Mouse (Mus musculus): ENCODE measurements around the gene Zkscan1. TPM values are rescaled to one million over a fixed set of nuclear protein-coding genes. Genes with fewer than 3 reads are reported as not detected.
"Not testable (repeated sequence)": the region's sequence is repeated elsewhere in the genome, so short reads cannot be mapped to it uniquely, and the experiment has no call there.

Gene Zkscan1
- polyA plus RNA-seq (2016; fragmentation: Nextera tagmentation; extraction: Ambion mirVana), result 36.2 and 39.4 TPM in 2 replicates

GRCm38 (mm10) chr5:138084996-138085395 is at the start of gene Zkscan1:
TSS of gene Zkscan1 (plus strand) at chr5:138085084.
- Histone ChIP-seq H3K9me3 (no peaks in the 10 kb centered on the region), H3K27ac (peak within 1 kb of the TSS; percentile 88), H3K4me3 (replicated peaks) (peak within 1 kb of the TSS; percentile 89), H3K27me3 (peaks cover 6% of the 10 kb centered on the region; the same call in 1 of the 2 replicates), H3K9ac (peak within 1 kb of the TSS; percentile 97), H3K4me2 (peak within 1 kb of the TSS; percentile 73), H3K4me1 (peaks cover 24% of the 10 kb centered on the region), H3K36me3 (replicated peaks) (peaks cover 15% of the 10 kb centered on the region)
- ATAC-seq (ENCODE audit: low FRiP score), result peak; percentile 95
- 0% methylated on average over 27 of the region's 27 CpGs for WGBS

GRCm38 (mm10) chr5:138052894-138053293 is 32.0 kb upstream of the Zkscan1 start, which contains the start of gene Smok3c:
TSS of gene Smok3c (plus strand) at chr5:138053194.
- not testable (repeated sequence) for H3K4me1 ChIP-seq; ATAC-seq (ENCODE audit: low FRiP score); H3K9ac ChIP-seq; H3K4me3 ChIP-seq (replicated peaks); H3K27me3 ChIP-seq; H3K36me3 ChIP-seq (replicated peaks); H3K9me3 ChIP-seq; H3K4me2 ChIP-seq; H3K27ac ChIP-seq
- no CpG with 5 or more reads among the region's 5 CpGs for WGBS

GRCm38 (mm10) chr5:138073803-138074202 is 11.1 kb upstream of the Zkscan1 start:
- Histone ChIP-seq H3K27ac (no peak overlapping the region), H3K36me3 (replicated peaks) (no peaks in the 10 kb centered on the region), H3K9ac (no peak overlapping the region), H3K27me3 (no peaks in the 10 kb centered on the region), H3K4me3 (replicated peaks) (no peak overlapping the region), H3K4me1 (no peaks in the 10 kb centered on the region), H3K9me3 (no peaks in the 10 kb centered on the region), H3K4me2 (no peak overlapping the region)
- WGBS, result 87% methylated on average over 4 of the region's 4 CpGs
- no peak for ATAC-seq (ENCODE audit: low FRiP score)

- H3K27ac ChIP-seq, result no peak overlapping the region
- no peak overlapping the region for H3K4me3 ChIP-seq (replicated peaks)
- H3K9ac ChIP-seq, result no peak overlapping the region
- H3K36me3 ChIP-seq (replicated peaks), result no peaks in the 10 kb centered on the region
- no peaks in the 10 kb centered on the region for H3K9me3 ChIP-seq
- H3K27me3 ChIP-seq, result peaks cover 3% of the 10 kb centered on the region; the same call in 1 of the 2 replicates
- H3K4me1 ChIP-seq, result no peaks in the 10 kb centered on the region
- ATAC-seq (ENCODE audit: low FRiP score), result no peak
- H3K4me2 ChIP-seq, result no peak overlapping the region
- 77% methylated on average over 3 of the region's 3 CpGs for WGBS
Observed at GRCm38 (mm10) chr5:138075684-138076083, 9.2 kb upstream of the Zkscan1 start.

- no peak for ATAC-seq (ENCODE audit: low FRiP score)
- WGBS, result 55% methylated on average over 2 of the region's 2 CpGs
- no peaks in the 10 kb centered on the region for H3K36me3 ChIP-seq (replicated peaks)
Observed at GRCm38 (mm10) chr5:138076148-138076547, 8.7 kb upstream of the Zkscan1 start.

GRCm38 (mm10) chr5:138080456-138080855 is 4.4 kb upstream of the Zkscan1 start:
- H3K27ac ChIP-seq, result no peak overlapping the region
- ATAC-seq (ENCODE audit: low FRiP score), result no peak
- no peaks in the 10 kb centered on the region for H3K9me3 ChIP-seq

More at GRCm38 (mm10) chr5:138076148-138076547, 8.7 kb upstream of the Zkscan1 start:
- Histone ChIP-seq H3K27ac (no peak overlapping the region), H3K4me2 (no peak overlapping the region), H3K9ac (no peak overlapping the region), H3K4me3 (replicated peaks) (no peak overlapping the region), H3K9me3 (no peaks in the 10 kb centered on the region), H3K27me3 (peaks cover 3% of the 10 kb centered on the region; the same call in 1 of the 2 replicates), H3K4me1 (no peaks in the 10 kb centered on the region)

GRCm38 (mm10) chr5:138081446-138081845 is 3.4 kb upstream of the Zkscan1 start:
- Histone ChIP-seq H3K4me1 (peaks cover 6% of the 10 kb centered on the region), H3K9me3 (no peaks in the 10 kb centered on the region), H3K9ac (no peak overlapping the region), H3K4me3 (replicated peaks) (no peak overlapping the region), H3K27me3 (peaks cover 8% of the 10 kb centered on the region), H3K4me2 (no peak overlapping the region), H3K36me3 (replicated peaks) (no peaks in the 10 kb centered on the region), H3K27ac (no peak overlapping the region)
- WGBS, result 84% methylated on average over 9 of the region's 9 CpGs
- ATAC-seq (ENCODE audit: low FRiP score), result no peak

More at GRCm38 (mm10) chr5:138080456-138080855, 4.4 kb upstream of the Zkscan1 start:
- Histone ChIP-seq H3K4me1 (no peaks in the 10 kb centered on the region), H3K27me3 (peaks cover 8% of the 10 kb centered on the region), H3K4me2 (no peak overlapping the region), H3K9ac (no peak overlapping the region), H3K4me3 (replicated peaks) (no peak overlapping the region), H3K36me3 (replicated peaks) (no peaks in the 10 kb centered on the region)
- 90% methylated on average over 5 of the region's 5 CpGs for WGBS

- no peak for ATAC-seq (ENCODE audit: low FRiP score)
- H3K9me3 ChIP-seq, result no peaks in the 10 kb centered on the region
Observed at GRCm38 (mm10) chr5:138083318-138083900, 1.5 kb upstream of the Zkscan1 start.

GRCm38 (mm10) chr5:138083936-138084335 is 948 bp upstream of the Zkscan1 start:
- WGBS, result 89% methylated on average over 2 of the region's 2 CpGs
- no peaks in the 10 kb centered on the region for H3K9me3 ChIP-seq
- H3K4me1 ChIP-seq, result peaks cover 22% of the 10 kb centered on the region
- H3K27ac ChIP-seq, result no peak overlapping the region
- H3K4me3 ChIP-seq (replicated peaks), result no peak overlapping the region
- H3K9ac ChIP-seq, result no peak overlapping the region
- H3K4me2 ChIP-seq, result no peak overlapping the region
- peaks cover 11% of the 10 kb centered on the region for H3K36me3 ChIP-seq (replicated peaks)
- no peak for ATAC-seq (ENCODE audit: low FRiP score)
- peaks cover 8% of the 10 kb centered on the region for H3K27me3 ChIP-seq

More at GRCm38 (mm10) chr5:138083318-138083900, 1.5 kb upstream of the Zkscan1 start:
- Histone ChIP-seq H3K36me3 (replicated peaks) (peaks cover 7% of the 10 kb centered on the region; the same call in 1 of the 2 replicates), H3K4me1 (peaks cover 18% of the 10 kb centered on the region), H3K4me3 (replicated peaks) (no peak overlapping the region), H3K4me2 (no peak overlapping the region), H3K9ac (no peak overlapping the region), H3K27me3 (peaks cover 8% of the 10 kb centered on the region), H3K27ac (no peak overlapping the region)
- 71% methylated on average over 2 of the region's 2 CpGs for WGBS

- Histone ChIP-seq H3K9me3 (no peaks in the 10 kb centered on the region), H3K9ac (peak overlapping the region; percentile 97; the same call in 1 of the 2 replicates), H3K4me3 (replicated peaks) (peak overlapping the region; percentile 89; the same call in 1 of the 2 replicates), H3K36me3 (replicated peaks) (peaks cover 15% of the 10 kb centered on the region), H3K4me2 (peak overlapping the region; percentile 73), H3K4me1 (peaks cover 24% of the 10 kb centered on the region), H3K27me3 (peaks cover 6% of the 10 kb centered on the region; the same call in 1 of the 2 replicates), H3K27ac (no peak overlapping the region)
- WGBS, result 77% methylated on average over 2 of the region's 2 CpGs
- peak; percentile 20; the same call in 1 of the 2 replicates for ATAC-seq (ENCODE audit: low FRiP score)
Observed at GRCm38 (mm10) chr5:138084507-138084906, 377 bp upstream of the Zkscan1 start.

- no peak for ATAC-seq (ENCODE audit: low FRiP score)
- WGBS, result under 1% methylated on average over 18 of the region's 18 CpGs
- H3K36me3 ChIP-seq (replicated peaks), result peaks cover 15% of the 10 kb centered on the region
- peaks cover 25% of the 10 kb centered on the region for H3K4me1 ChIP-seq
- peaks cover 6% of the 10 kb centered on the region; the same call in 1 of the 2 replicates for H3K27me3 ChIP-seq
- H3K4me3 ChIP-seq (replicated peaks), result peak overlapping the region; percentile 89
- no peaks in the 10 kb centered on the region for H3K9me3 ChIP-seq
- peak overlapping the region; percentile 97 for H3K9ac ChIP-seq
- H3K4me2 ChIP-seq, result peak overlapping the region; percentile 73
- peak overlapping the region; percentile 88 for H3K27ac ChIP-seq
Observed at GRCm38 (mm10) chr5:138085421-138085911, 582 bp downstream of the Zkscan1 start.

- H3K4me2 ChIP-seq, result peak overlapping the region; percentile 73
- H3K4me1 ChIP-seq, result peaks cover 26% of the 10 kb centered on the region
- H3K9me3 ChIP-seq, result no peaks in the 10 kb centered on the region
- peak overlapping the region; percentile 89; the same call in 1 of the 2 replicates for H3K4me3 ChIP-seq (replicated peaks)
- H3K27ac ChIP-seq, result no peak overlapping the region
- 0 out of 2 replicates have a peak overlapping the region, but pooled peaks have one; percentile 97 for H3K9ac ChIP-seq
- H3K27me3 ChIP-seq, result peaks cover 1% of the 10 kb centered on the region; the same call in 1 of the 2 replicates
- peaks cover 15% of the 10 kb centered on the region for H3K36me3 ChIP-seq (replicated peaks)
- 87% methylated on average over 3 of the region's 3 CpGs for WGBS
- ATAC-seq (ENCODE audit: low FRiP score), result no peak
Observed at GRCm38 (mm10) chr5:138086842-138087241, 2.0 kb downstream of the Zkscan1 start.

Data from forebrain, embryonic 12.5 days (tissue).